Mouse (Mus musculus) neural tube, embryonic 15.5 days (tissue): ENCODE data around the gene Mcpt4. TPM values are rescaled to one million over a fixed set of nuclear protein-coding genes. Genes with fewer than 3 reads are reported as not detected.
"Not testable (repeated sequence)": the region's sequence is repeated elsewhere in the genome, so short reads cannot be mapped to it uniquely, and the experiment has no call there.

ENCODE experiments used
- ATAC-seq: fragments of 200-750 bp; cut with Nextera tagmentation; 2 replicates; pipeline ENCODE4 v1.8.0; 2017; ENCODE audit warnings: mild to moderate bottlenecking, moderate TSS enrichment, moderate library complexity; ENCODE audit not compliant: low FRiP score
- H3K27ac ChIP-seq: fragments of 300-500 bp; sonication (generic); replicated peaks from 2 replicates; pipeline ENCODE4 v1.5.1; 2015; ENCODE audit warnings: mild to moderate bottlenecking, inconsistent platforms
- H3K27me3 ChIP-seq: fragments of 300-500 bp; sonication (generic); replicated peaks from 2 replicates; pipeline ENCODE4 v1.6.1; 2015; ENCODE audit warnings: inconsistent platforms
- H3K36me3 ChIP-seq: fragments of 300-500 bp; sonication (generic); 2 replicates; pipeline ENCODE4 v1.6.1; 2015; ENCODE audit warnings: inconsistent platforms
- H3K4me1 ChIP-seq: fragments of 300-500 bp; sonication (generic); 2 replicates; pipeline ENCODE4 v1.6.1; 2015; ENCODE audit warnings: inconsistent platforms
- H3K4me2 ChIP-seq: fragments of 300-500 bp; sonication (generic); 2 replicates; pipeline ENCODE4 v1.6.1; 2015; ENCODE audit warnings: inconsistent platforms, mild to moderate bottlenecking, moderate library complexity
- H3K4me3 ChIP-seq: fragments of 300-500 bp; sonication (generic); replicated peaks from 2 replicates; pipeline ENCODE4 v1.5.1; 2015; ENCODE audit warnings: mild to moderate bottlenecking, inconsistent platforms
- H3K9ac ChIP-seq: fragments of 300-500 bp; sonication (generic); replicated peaks from 2 replicates; pipeline ENCODE4 v1.6.1; 2015; ENCODE audit warnings: mild to moderate bottlenecking, inconsistent platforms
- H3K9me3 ChIP-seq: fragments of 300-500 bp; sonication (generic); replicated peaks from 2 replicates; pipeline ENCODE4 v1.6.1; 2016; ENCODE audit warnings: inconsistent platforms
- WGBS: fragments of 180-500 bp; shearing (Covaris S2); methylation state at CpG from one replicate; pipeline ENCODE4 v1.1.7; 2015; ENCODE audit warnings: mixed read lengths; 5-methylcytosine and 5-hydroxymethylcytosine counted together
- microRNA-seq: library from miRNA; unstranded; fragments of <30 nt; microRNA quantifications from one replicate; pipeline ENCODE4, GENCODE M21; 2017
- polyA plus RNA-seq: library from polyadenylated mRNA; unstranded; fragments of >200 nt; fragmentation: Nextera tagmentation; extraction: Ambion mirVana; gene quantifications from 2 replicates; pipeline ENCODE4 v1.2.1, GENCODE M21; 2015

The Mcpt4 gene
- polyA plus RNA-seq, 1 experiment from 2014 or later: 0.18 TPM

- Histone ChIP-seq H3K4me1 (no peaks in the 10 kb centered on the region), H3K9me3 (no peaks in the 10 kb centered on the region), H3K27ac (no peak overlapping the region), H3K9ac (no peak overlapping the region), H3K36me3 (no peaks in the 10 kb centered on the region), H3K27me3 (no peaks in the 10 kb centered on the region), H3K4me2 (no peak overlapping the region), H3K4me3 (no peak overlapping the region)
- no peak for ATAC-seq
- 91% methylated on average over 3 of the region's 3 CpGs for WGBS
Observed at GRCm38 (mm10) chr14:56055408-56055807, 6.7 kb downstream of the Mcpt4 start.

GRCm38 (mm10) chr14:56041792-56042191 lies 20.3 kb downstream of the Mcpt4 start, which contains the start of gene Mcpt2:
TSS of gene Mcpt2 (plus strand) at chr14:56042041.
- not testable (repeated sequence) for H3K36me3 ChIP-seq, H3K9ac ChIP-seq, H3K27ac ChIP-seq, ATAC-seq, H3K27me3 ChIP-seq, H3K9me3 ChIP-seq, H3K4me3 ChIP-seq, H3K4me2 ChIP-seq, H3K4me1 ChIP-seq
- 88% methylated on average over 1 of the region's 1 CpGs for WGBS

- H3K4me3 ChIP-seq: no peak overlapping the region
- no peaks in the 10 kb centered on the region for H3K4me1 ChIP-seq
- no peak overlapping the region for H3K9ac ChIP-seq
- no peaks in the 10 kb centered on the region for H3K36me3 ChIP-seq
- no peak overlapping the region for H3K4me2 ChIP-seq
- no peak overlapping the region for H3K27ac ChIP-seq
- 77% methylated on average over 2 of the region's 2 CpGs for whole genome bisulfite sequencing
- H3K27me3 ChIP-seq: no peaks in the 10 kb centered on the region
- no peak for ATAC-seq
- H3K9me3 ChIP-seq: no peaks in the 10 kb centered on the region
Observed at GRCm38 (mm10) chr14:56034433-56034832, 27.7 kb downstream of the Mcpt4 start.

GRCm38 (mm10) chr14:56030395-56030794 lies 31.7 kb downstream of the Mcpt4 start, which contains the start of gene Mcpt9:
TSS of gene Mcpt9 (minus strand) at chr14:56030495.
- 89% methylated on average over 3 of the region's 3 CpGs for WGBS
- H3K36me3 ChIP-seq, H3K4me2 ChIP-seq, H3K27ac ChIP-seq, H3K9ac ChIP-seq, H3K9me3 ChIP-seq, H3K4me1 ChIP-seq, H3K27me3 ChIP-seq, ATAC-seq, H3K4me3 ChIP-seq: not testable (repeated sequence)

GRCm38 (mm10) chr14:56021305-56021704 lies 40.8 kb downstream of the Mcpt4 start:
- H3K9ac ChIP-seq, H3K27me3 ChIP-seq, H3K27ac ChIP-seq, H3K4me2 ChIP-seq, H3K9me3 ChIP-seq, ATAC-seq, H3K4me3 ChIP-seq, H3K4me1 ChIP-seq, H3K36me3 ChIP-seq: not testable (repeated sequence)
- WGBS: 87% methylated on average over 4 of the region's 4 CpGs

- no peak overlapping the region for H3K27ac ChIP-seq
- ATAC-seq: no peak
- no peaks in the 10 kb centered on the region for H3K4me1 ChIP-seq
- no peak overlapping the region for H3K4me3 ChIP-seq
- H3K27me3 ChIP-seq: no peaks in the 10 kb centered on the region
- H3K4me2 ChIP-seq: no peak overlapping the region
- H3K9ac ChIP-seq: no peak overlapping the region
- H3K9me3 ChIP-seq: no peaks in the 10 kb centered on the region
- WGBS: 77% methylated on average over 1 of the region's 1 CpGs
- H3K36me3 ChIP-seq: no peaks in the 10 kb centered on the region
Observed at GRCm38 (mm10) chr14:56019446-56019845, 42.7 kb downstream of the Mcpt4 start.

- not testable (repeated sequence) for H3K9me3 ChIP-seq, H3K36me3 ChIP-seq, H3K4me1 ChIP-seq
Observed at GRCm38 (mm10) chr14:56017671-56018070, 44.4 kb downstream of the Mcpt4 start, which contains the start of gene Mcpt1. TSS of gene Mcpt1 (plus strand) at chr14:56017971.

GRCm38 (mm10) chr14:56013924-56014323 lies 48.2 kb downstream of the Mcpt4 start:
- Histone ChIP-seq H3K9ac (no peak overlapping the region), H3K4me1 (no peaks in the 10 kb centered on the region), H3K27me3 (no peaks in the 10 kb centered on the region), H3K27ac (no peak overlapping the region), H3K4me3 (no peak overlapping the region), H3K4me2 (no peak overlapping the region), H3K9me3 (no peaks in the 10 kb centered on the region), H3K36me3 (no peaks in the 10 kb centered on the region)
- 97% methylated on average over 2 of the region's 2 CpGs for WGBS
- no peak for ATAC-seq

More at GRCm38 (mm10) chr14:56017671-56018070, 44.4 kb downstream of the Mcpt4 start, which contains the start of gene Mcpt1:
- not testable (repeated sequence) for H3K9ac ChIP-seq, H3K4me2 ChIP-seq, ATAC-seq, H3K4me3 ChIP-seq, H3K27ac ChIP-seq, H3K27me3 ChIP-seq
- 85% methylated on average over 3 of the region's 3 CpGs for WGBS

- Histone ChIP-seq H3K27ac (no peak overlapping the region), H3K4me1 (no peaks in the 10 kb centered on the region), H3K27me3 (no peaks in the 10 kb centered on the region), H3K4me2 (no peak overlapping the region), H3K36me3 (no peaks in the 10 kb centered on the region), H3K9me3 (no peaks in the 10 kb centered on the region), H3K9ac (no peak overlapping the region), H3K4me3 (no peak overlapping the region)
- WGBS: 71% methylated on average over 3 of the region's 3 CpGs
- ATAC-seq: no peak
Observed at GRCm38 (mm10) chr14:56013147-56013546, 49.0 kb downstream of the Mcpt4 start.

Small RNAs within 50 kb of the gene (microRNA-seq; reads per million reads assigned to microRNA genes)
- not detected for gene Mir6949

Other genes starting within 250 kb of the Mcpt4 start
- gene Nfatc4, start 239.2 kb downstream of the Mcpt4 start, polyA plus RNA-seq: 9.8 and 11.5 TPM in 2 replicates
- 9.5 and 10.8 TPM in 2 replicates for gene Nynrin, start 208.3 kb downstream of the Mcpt4 start, polyA plus RNA-seq
- 0.45 and 0.58 TPM in 2 replicates for gene Cbln3, start 177.9 kb downstream of the Mcpt4 start, polyA plus RNA-seq
- 11.0 and 11.9 TPM in 2 replicates for gene Khnyn, start 177.4 kb downstream of the Mcpt4 start, polyA plus RNA-seq
- gene Sdr39u1, start 162.0 kb downstream of the Mcpt4 start, polyA plus RNA-seq: 148 and 166 TPM in 2 replicates
- gene Cma1, start 117.6 kb downstream of the Mcpt4 start, polyA plus RNA-seq: 1.7 and 3.5 TPM in 2 replicates
- gene Cma2, start 111.3 kb downstream of the Mcpt4 start, polyA plus RNA-seq: not detected in 2 replicates
- gene Mcpt1, start 44.3 kb downstream of the Mcpt4 start, polyA plus RNA-seq: not detected in 2 replicates
- gene Mcpt9, start 31.8 kb downstream of the Mcpt4 start, polyA plus RNA-seq: not detected in 2 replicates
- not detected in 2 replicates for gene Mcpt2, start 20.3 kb downstream of the Mcpt4 start, polyA plus RNA-seq
- 0.37 and 0.47 TPM in 2 replicates for gene Mcpt8, start 23.0 kb upstream of the Mcpt4 start, polyA plus RNA-seq
- gene Ctsg, start 40.3 kb upstream of the Mcpt4 start, polyA plus RNA-seq: not detected in 2 replicates
- not detected in 2 replicates for gene Gzme, start 58.3 kb upstream of the Mcpt4 start, polyA plus RNA-seq
- gene Gzmd, start 70.3 kb upstream of the Mcpt4 start, polyA plus RNA-seq: not detected in 2 replicates
- not detected in 2 replicates for gene Gzmg, start 97.3 kb upstream of the Mcpt4 start, polyA plus RNA-seq
- not detected in 2 replicates for gene Gzmn, start 112.3 kb upstream of the Mcpt4 start, polyA plus RNA-seq
- not detected in 2 replicates for gene Gzmf, start 149.1 kb upstream of the Mcpt4 start, polyA plus RNA-seq
- gene Gzmc, start 172.3 kb upstream of the Mcpt4 start, polyA plus RNA-seq: 0.20 TPM in 1 of 2 replicates, not detected in the other
- 1.7 TPM in 1 of 2 replicates, not detected in the other for gene Gzmb, start 199.9 kb upstream of the Mcpt4 start, polyA plus RNA-seq